Mouse (Mus musculus) cortical plate, adult 2 months (tissue): ENCODE measurements around the gene Taldo1.

Source experiments
- CTCF ChIP-seq: fragments of 200-500 bp; IDR thresholded peaks from 2 replicates; pipeline ENCODE4 v1.5.1; 2011; ENCODE audit warnings: mild to moderate bottlenecking, control low read depth, low read length; ENCODE audit not compliant: insufficient read depth; ENCODE audit errors: extremely low read depth
- POLR2A ChIP-seq: fragments of 200-500 bp; IDR thresholded peaks from 2 replicates; pipeline ENCODE4 v1.6.1; 2011; ENCODE audit warnings: mild to moderate bottlenecking, low read length, control low read depth; ENCODE audit not compliant: insufficient read depth; ENCODE audit errors: extremely low read depth

GRCm38 (mm10) chr7:141410631-141411030 lies 18.6 kb downstream of the Taldo1 start:
- no peak for TF ChIP-seq POLR2A
- TF ChIP-seq CTCF, result no peak
